Mouse (Mus musculus): ENCODE results near the gene Gm13290.
A peak's percentile ranks its signal among the peaks of the same experiment; 100 is the strongest.
"Not testable (repeated sequence)": the region's sequence is repeated elsewhere in the genome, so short reads cannot be mapped to it uniquely, and the experiment has no call there.

The Gm13290 gene

GRCm38 (mm10) chr4:88773534-88773933, at the start of gene Gm13290:
TSS of gene Gm13290 (plus strand) at chr4:88773834.
- not testable (repeated sequence) for DNase-seq (ENCODE audit: low spot score in 2 of 2)

DNA sequence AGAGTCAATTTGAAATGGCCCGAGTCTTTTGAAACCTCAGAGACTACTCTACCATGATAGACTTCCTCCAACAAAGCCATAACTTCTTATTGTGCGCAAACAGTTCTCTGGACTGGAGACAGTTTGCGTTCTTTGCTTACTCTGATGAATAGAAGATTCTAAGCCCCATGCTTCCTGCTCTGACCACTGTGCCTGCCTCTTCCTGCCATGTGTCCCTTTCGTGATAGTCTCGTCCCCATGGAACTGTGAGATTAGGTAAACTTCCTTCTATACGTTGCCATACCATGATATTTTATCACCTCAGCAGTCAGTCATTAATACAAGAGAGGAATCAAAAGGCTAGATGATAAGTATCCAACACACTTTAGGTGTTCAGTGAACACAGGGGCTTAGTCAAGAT, 46.9 kb upstream of the Gm13290 start:
- DNase-seq (ENCODE audit: low spot score in 2 of 2): no peak

GRCm38 (mm10) chr4:88727324-88727723, 46.3 kb upstream of the Gm13290 start:
- DNase-seq (ENCODE audit: low spot score in 2 of 2): no peak

GRCm38 (mm10) chr4:88738480-88738879, 35.2 kb upstream of the Gm13290 start:
- DNase-seq (ENCODE audit: low spot score in 2 of 2): peak; percentile 56 to 70

DNA sequence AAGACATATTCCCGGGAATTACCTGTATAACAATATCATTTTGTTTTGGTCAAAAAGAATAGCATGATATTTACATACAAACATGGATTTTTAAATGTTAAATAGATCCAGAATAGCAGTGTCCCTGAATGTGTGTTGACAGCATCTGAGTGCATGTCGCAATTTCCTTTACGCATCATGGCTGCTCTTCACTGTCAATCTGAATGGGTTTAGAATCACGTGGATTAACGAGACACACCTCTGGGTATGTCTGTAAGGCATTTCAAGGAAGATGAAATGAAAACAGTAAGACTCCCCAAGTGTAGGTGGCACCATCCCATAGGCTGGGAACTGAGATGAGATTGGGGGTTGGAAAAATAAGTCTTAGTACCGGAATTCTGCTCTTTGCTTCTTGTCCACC, 34.6 kb upstream of the Gm13290 start:
- DNase-seq (ENCODE audit: low spot score in 2 of 2): no peak

DNA sequence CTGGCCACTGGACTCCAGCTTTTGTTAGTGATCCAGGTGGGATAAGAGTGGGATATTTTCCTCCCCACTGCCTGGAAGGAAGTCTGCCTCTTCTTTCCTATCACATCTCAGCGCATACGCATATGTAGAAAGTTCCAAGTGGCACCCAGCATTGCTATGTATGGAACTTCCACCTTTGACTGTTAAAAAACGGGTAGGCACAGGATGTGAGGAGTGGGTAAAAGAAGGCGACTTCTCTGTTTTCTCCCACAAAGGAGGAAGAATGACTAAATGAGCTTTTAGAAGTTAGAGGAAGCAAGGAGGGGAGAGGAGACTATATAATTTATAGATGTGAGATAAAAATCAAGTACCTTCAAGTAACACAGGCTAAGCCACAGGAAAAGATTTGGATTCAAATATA, 32.2 kb upstream of the Gm13290 start:
- DNase-seq (ENCODE audit: low spot score in 2 of 2): no peak

DNA sequence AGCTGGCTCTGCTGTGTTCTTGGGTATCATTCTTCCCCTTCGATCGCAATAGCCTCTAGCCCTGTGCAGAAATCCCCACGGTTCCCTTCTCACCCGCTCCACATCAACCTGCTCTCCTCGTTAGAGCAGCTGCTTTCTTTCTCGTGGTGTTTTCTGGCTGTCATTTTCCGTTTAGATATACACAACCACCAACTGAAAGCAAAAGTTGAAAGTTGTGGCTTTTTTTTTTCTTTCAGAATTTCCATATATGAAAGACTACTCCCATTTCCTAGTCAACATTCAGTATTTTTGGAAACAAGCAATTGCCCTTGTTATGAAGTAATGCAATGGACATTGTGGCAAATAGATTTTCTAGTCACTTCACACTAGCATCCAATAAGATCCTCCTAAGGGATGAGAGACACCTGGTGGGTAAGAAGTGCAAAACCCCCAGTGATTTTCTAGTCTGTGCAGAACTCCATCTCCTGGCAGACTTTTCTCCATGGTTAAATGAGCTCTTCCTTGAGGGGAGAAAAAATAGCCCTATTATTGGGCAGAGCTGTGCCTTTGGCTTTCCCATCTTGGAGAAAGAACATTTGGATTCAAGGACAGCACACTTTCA, 30.8 kb upstream of the Gm13290 start:
- no peak for DNase-seq (ENCODE audit: low spot score in 2 of 2)

DNA sequence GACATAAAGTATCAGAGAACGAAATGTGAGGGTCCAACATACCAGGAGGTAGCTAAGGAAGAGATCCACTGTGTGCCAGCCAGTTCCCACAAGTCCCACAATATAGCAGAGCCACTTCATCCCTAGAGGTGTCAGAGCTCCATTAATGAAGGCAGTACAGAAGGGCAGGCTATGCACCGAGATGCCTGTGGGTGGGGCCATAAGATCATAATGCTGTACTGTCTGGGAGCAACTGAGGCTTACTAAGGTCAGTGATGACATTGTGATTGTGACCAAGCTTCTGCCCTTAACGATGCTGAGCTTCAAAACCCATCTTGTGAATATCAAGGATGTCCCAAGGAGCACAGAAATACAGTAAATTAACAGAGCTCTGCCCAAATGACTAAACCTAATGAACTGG, 29.4 kb upstream of the Gm13290 start:
- no peak for DNase-seq (ENCODE audit: low spot score in 2 of 2)

DNA sequence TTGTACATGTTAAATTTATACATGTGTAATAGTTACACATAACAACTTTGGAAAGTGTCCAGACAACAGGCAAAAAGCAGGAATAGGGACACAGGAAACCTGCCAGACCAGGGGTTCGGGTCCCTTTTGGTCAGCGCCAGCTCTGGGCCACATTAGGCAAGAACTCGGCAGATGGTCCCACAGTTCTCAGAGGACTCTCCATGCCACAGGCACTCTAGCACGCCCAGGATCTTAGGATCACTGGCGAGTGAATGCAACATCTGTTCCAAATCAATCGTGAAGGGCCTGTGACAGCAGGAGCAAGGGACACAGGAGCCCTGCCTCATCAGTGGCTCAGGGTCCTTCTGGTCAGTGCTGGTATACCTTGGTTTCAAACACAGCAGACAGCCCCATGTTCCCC, 23.7 kb upstream of the Gm13290 start:
- DNase-seq (ENCODE audit: low spot score in 2 of 2): no peak

- peak; percentile 70 to 76 for DNase-seq (ENCODE audit: low spot score in 2 of 2)
These were observed 18.8 kb upstream of the Gm13290 start, which contains the start of gene Gm13271 for GRCm38 (mm10) chr4:88754818-88755340. TSS of gene Gm13271 (plus strand) at chr4:88754868.

DNA sequence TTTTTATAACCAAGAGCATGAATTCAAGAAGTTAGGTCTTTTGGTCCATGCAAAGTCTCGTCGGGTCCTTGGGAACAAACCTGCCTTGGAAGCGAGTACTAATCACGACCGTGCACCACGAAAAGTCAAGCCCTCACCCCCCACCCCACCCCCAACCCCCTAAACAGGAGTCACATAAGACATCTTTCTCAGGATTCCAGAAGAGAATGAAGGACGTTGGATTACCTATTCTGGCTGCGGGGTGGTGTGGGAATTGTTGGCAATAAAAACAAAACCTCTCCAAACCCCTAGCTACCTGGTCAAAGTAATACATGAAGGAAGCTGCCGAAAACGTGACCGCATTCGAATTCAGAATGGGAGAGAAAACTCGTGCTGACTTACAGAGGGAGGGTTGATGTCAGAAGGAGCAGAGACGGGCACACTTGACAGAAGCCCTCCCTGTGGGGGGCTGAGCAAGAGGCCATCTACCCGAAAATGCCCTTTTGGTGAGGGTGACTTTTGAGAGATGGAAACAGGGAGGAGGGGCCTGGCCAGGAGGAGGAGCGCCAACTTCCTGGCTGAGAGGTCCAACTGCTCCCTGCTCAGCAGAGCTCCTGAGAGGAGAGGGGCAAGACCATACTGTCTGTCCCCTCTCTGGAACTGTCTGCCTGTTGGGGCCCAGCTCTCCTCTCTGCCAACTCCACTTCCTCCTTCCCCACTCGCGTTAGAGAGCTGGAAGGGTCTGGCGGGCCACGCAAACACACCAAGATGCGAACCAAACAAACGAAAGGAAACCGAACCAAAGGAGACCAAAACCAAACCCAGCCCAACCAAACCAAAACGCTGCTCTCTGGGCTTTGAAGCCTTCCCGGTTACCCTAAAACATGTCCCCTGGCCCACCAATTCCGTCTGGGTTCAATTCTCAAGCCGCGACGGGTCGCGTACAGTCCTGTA, 16.8 kb upstream of the Gm13290 start:
- peak in 1 of 2 experiments; percentile 18 for DNase-seq (ENCODE audit: low spot score in 2 of 2)

GRCm38 (mm10) chr4:88757628-88758031, 16.0 kb upstream of the Gm13290 start:
- DNase-seq (ENCODE audit: low spot score in 2 of 2): peak; percentile 88 to 92

DNA sequence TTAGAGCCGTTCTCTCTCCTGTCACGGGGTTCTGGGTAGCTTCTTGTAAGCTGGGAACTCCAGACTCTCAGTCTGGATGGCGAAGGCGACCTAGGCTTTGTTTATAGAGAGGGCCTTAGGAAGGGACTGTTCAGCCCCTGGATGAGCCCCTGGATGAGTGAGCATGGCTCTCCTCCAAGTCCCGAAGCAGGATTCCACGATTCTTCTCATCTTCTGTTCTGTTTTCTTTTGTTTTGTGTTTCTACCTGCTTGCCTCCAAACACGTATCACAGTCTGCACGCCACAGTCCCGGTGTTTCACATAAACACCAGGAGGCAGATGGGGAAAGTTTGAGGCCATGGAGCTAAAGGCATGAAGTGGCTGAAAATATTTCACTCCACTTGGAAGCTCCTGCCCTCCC, 14.9 kb upstream of the Gm13290 start:
- DNase-seq (ENCODE audit: low spot score in 2 of 2): not testable (repeated sequence)

GRCm38 (mm10) chr4:88759610-88760268, 13.9 kb upstream of the Gm13290 start, which contains the start of gene Gm13283:
TSS of gene Gm13283 (plus strand) at chr4:88760119.
- peak; percentile 18 to 32 for DNase-seq (ENCODE audit: low spot score in 2 of 2)

DNA sequence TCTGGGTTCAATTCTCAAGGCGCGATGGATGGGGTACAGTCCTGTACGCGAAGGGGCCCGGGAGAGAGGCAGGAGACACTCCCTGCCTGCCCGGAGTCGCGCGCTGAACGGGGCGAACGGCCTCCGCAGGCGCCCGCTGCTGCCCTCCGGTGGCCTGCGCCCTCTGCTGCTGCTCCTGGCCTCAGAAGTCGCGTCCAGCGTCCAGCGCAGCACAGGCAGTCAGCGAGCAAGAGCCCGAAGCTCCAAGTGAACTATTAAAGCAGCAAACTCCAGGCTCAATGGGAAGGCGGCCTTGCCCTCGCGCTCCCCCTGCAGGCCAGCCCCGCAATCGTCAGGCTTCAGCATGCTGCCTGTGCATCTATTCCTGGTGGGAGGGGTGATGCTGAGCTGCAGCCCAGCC, 13.2 kb upstream of the Gm13290 start:
- peak; percentile 53 to 78 for DNase-seq (ENCODE audit: low spot score in 2 of 2)

DNA sequence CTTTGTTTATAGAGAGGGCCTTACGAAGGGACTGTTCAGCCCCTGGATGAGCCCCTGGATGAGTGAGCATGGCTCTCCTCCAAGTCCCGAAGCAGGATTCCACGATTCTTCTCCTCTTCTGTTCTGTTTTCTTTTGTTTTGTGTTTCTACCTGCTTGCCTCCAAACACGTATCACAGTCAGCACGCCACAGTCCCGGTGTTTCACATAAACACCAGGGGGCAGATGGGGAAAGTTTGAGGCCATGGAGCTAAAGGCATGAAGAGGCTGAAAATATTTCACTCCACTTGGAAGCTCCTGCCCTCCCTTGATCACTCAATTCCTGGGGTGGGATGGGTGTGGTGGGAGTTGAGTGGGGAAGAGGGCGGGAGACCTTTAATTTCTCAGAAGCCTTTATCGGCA, 11.9 kb upstream of the Gm13290 start:
- peak; percentile 66 to 69 for DNase-seq (ENCODE audit: low spot score in 2 of 2)

DNA sequence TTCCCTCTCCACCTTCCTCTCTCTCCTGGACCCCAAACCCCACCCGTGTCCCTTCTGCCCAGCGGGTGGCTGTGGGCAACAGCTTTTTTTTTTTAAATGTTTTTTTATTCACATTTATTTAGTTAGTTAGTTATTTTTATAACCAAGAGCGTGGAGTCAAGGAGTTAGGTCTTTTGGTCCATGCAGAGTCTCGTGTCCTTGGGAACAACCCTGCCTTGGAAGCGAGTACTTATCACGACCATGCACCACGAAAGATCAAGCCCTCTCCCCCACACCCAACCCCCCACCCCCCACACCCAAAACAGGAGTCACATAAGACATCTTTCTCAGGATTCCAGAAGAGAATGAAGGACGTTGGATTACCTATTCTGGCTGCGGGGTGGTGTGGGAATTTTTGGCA, 11.3 kb upstream of the Gm13290 start:
- DNase-seq (ENCODE audit: low spot score in 2 of 2): not testable (repeated sequence)

GRCm38 (mm10) chr4:88763384-88764018, 10.1 kb upstream of the Gm13290 start:
- DNase-seq (ENCODE audit: low spot score in 2 of 2): peak; percentile 18 to 57

DNA sequence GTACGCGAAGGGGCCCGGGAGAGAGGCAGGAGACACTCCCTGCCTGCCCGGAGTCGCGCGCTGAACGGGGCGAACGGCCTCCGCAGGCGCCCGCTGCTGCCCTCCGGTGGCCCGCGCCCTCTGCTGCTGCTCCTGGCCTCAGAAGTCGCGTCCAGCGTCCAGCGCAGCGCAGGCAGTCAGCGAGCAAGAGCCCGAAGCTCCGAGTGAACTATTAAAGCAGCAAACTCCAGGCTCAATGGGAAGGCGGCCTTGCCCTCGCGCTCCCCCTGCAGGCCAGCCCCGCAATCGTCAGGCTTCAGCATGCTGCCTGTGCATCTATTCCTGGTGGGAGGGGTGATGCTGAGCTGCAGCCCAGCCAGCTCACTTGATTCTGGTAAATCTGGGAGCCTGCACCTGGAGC, 3.0 kb downstream of the Gm13290 start, which contains the start of gene Gm13289:
Gene Gm13289 (plus strand): TSS at position 301 of the 400 bp plus-strand sequence.
- not testable (repeated sequence) for DNase-seq (ENCODE audit: low spot score in 2 of 2)

DNA sequence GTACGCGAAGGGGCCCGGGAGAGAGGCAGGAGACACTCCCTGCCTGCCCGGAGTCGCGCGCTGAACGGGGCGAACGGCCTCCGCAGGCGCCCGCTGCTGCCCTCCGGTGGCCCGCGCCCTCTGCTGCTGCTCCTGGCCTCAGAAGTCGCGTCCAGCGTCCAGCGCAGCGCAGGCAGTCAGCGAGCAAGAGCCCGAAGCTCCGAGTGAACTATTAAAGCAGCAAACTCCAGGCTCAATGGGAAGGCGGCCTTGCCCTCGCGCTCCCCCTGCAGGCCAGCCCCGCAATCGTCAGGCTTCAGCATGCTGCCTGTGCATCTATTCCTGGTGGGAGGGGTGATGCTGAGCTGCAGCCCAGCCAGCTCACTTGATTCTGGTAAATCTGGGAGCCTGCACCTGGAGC, 5.9 kb downstream of the Gm13290 start, which contains the start of gene Gm13272:
Gene Gm13272 (plus strand): TSS at position 301 of the 400 bp plus-strand sequence.
- not testable (repeated sequence) for DNase-seq (ENCODE audit: low spot score in 2 of 2)

GRCm38 (mm10) chr4:88780320-88780719, 6.7 kb downstream of the Gm13290 start:
- not testable (repeated sequence) for DNase-seq (ENCODE audit: low spot score in 2 of 2)

Data from urinary bladder, postnatal 36 days (tissue).